Mouse (Mus musculus) myocyte (in vitro differentiated cells): ENCODE results near the gene Gm10134.

Source experiments
- MAX ChIP-seq: IDR thresholded peaks from one replicate; pipeline ENCODE4 v1.6.1; 2011; ENCODE audit warnings: low read depth, mild to moderate bottlenecking, control low read depth
- POLR2A ChIP-seq: IDR thresholded peaks from one replicate; pipeline ENCODE4 v1.6.1; 2011; ENCODE audit warnings: low read depth, mild to moderate bottlenecking, control low read depth, moderate library complexity; ENCODE audit not compliant: insufficient read length
- REST ChIP-seq: IDR thresholded peaks from one replicate; pipeline ENCODE4 v1.6.1; 2011; ENCODE audit warnings: mild to moderate bottlenecking, control low read depth, moderate library complexity; ENCODE audit not compliant: insufficient read depth, insufficient read length

DNA sequence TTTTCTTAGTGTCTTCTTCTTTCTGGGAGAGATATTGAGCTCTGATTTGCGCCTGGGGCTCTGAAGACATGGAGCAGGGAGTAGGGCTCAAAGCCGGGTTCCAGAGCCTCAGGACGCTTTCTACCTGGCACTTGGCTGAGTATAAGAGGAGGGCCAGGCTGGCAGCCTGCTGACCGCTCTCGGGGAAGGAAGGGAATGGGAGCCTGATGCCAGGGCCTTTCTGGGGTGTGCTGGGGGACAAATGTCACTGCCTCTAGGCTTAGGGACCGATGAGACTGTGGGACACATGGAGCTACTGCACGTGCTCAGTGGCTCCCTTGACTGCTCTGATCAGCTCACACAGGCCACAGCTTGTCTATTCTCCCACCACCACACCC is 22.4 kb downstream of the Gm10134 start:
- TF ChIP-seq POLR2A (no peak), REST (no peak), MAX (no peak)
